ENCODE assay signal across 8 mouse cellular contexts in the genomic region with DNA sequence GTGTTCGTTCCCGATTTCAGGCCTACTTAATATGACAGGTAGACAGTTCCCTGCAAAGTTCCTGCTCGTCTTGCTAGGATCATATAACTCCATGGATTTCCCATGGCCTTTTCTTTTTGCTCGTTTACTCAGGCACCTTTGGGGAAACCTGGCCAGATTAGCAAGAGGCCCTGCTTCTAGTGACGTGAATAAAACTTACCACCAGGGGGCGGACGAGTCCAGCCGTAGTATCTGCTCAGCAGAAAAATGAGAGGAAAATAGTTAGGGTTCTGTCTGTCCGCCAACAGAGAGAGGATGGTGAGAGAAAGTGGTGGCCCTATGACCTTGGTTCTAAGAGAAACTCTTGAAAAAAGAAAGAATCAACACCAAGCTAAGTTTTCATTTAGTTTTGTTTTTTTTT. TPM values are rescaled to one million over a fixed set of nuclear protein-coding genes. Genes with fewer than 3 reads are reported as not detected.
DNase-seq lines count a peak whose midpoint lies in the region; ATAC-seq and TF ChIP-seq lines count a peak whose summit lies in the region.

No protein-coding gene starts in this region.

- H3K4me1 ChIP-seq in midbrain, embryonic 12.5 days, result no peaks in the 10 kb centered on the region
- no peaks in the 10 kb centered on the region for H3K4me1 ChIP-seq in midbrain, embryonic 15.5 days
- no peaks in the 10 kb centered on the region for H3K4me1 ChIP-seq in embryonic facial prominence, embryonic 10.5 days
- H3K4me1 ChIP-seq in hindbrain, postnatal 0 days (ENCODE audit: insufficient read depth, low read length), result no peaks in the 10 kb centered on the region
- H3K4me1 ChIP-seq in limb, embryonic 10.5 days, result no peaks in the 10 kb centered on the region

- 38% methylated on average over 9 of the region's 9 CpGs for WGBS in midbrain, embryonic 12.5 days
- 35% methylated on average over 9 of the region's 9 CpGs for WGBS in midbrain, embryonic 15.5 days
- WGBS in embryonic facial prominence, embryonic 10.5 days, result 33% methylated on average over 9 of the region's 9 CpGs
- 30% methylated on average over 9 of the region's 9 CpGs for WGBS in hindbrain, postnatal 0 days
- 34% methylated on average over 9 of the region's 9 CpGs for WGBS in limb, embryonic 10.5 days

- H3K4me3 ChIP-seq in midbrain, embryonic 12.5 days, result no peak overlapping the region
- H3K4me3 ChIP-seq in midbrain, embryonic 15.5 days, result no peak overlapping the region
- H3K4me3 ChIP-seq in embryonic facial prominence, embryonic 10.5 days, result no peak overlapping the region
- H3K4me3 ChIP-seq in hindbrain, postnatal 0 days (ENCODE audit: low read length), result no peak overlapping the region
- no peak overlapping the region for H3K4me3 ChIP-seq in limb, embryonic 10.5 days

- no peak overlapping the region for H3K27ac ChIP-seq in midbrain, embryonic 12.5 days (replicated peaks)
- H3K27ac ChIP-seq in midbrain, embryonic 15.5 days, result no peak overlapping the region
- no peak overlapping the region for H3K27ac ChIP-seq in embryonic facial prominence, embryonic 10.5 days (replicated peaks)
- H3K27ac ChIP-seq in hindbrain, postnatal 0 days, result no peak overlapping the region
- no peak overlapping the region for H3K27ac ChIP-seq in limb, embryonic 10.5 days

- TF ChIP-seq CTCF in hindbrain, postnatal 0 days (IDR thresholded peaks at IDR 0.05; ENCODE audit: low read depth), result peak; percentile 84

- H3K9ac ChIP-seq in midbrain, embryonic 12.5 days (replicated peaks), result no peak overlapping the region
- H3K9ac ChIP-seq in midbrain, embryonic 15.5 days, result no peak overlapping the region
- no peak overlapping the region for H3K9ac ChIP-seq in hindbrain, postnatal 0 days (replicated peaks; ENCODE audit: low read length)

- peak; percentile 83 for DNase-seq in adrenal gland, postnatal 14 days
- peak; percentile 74 for DNase-seq in embryonic facial prominence, embryonic 10.5 days (ENCODE audit: low spot score)
- DNase-seq in hindbrain, postnatal 0 days (ENCODE audit: low spot score), result peak; percentile 83
- peak; percentile 74 for DNase-seq in limb, embryonic 10.5 days (ENCODE audit: low spot score)
- DNase-seq in retina, embryonic 14.5 days (ENCODE audit: low spot score), result peak; percentile 90
- peak; percentile 27 for DNase-seq in urinary bladder, postnatal 10 days (ENCODE audit: low spot score)

- no peaks in the 10 kb centered on the region for H3K36me3 ChIP-seq in midbrain, embryonic 12.5 days
- H3K36me3 ChIP-seq in midbrain, embryonic 15.5 days (replicated peaks), result no peaks in the 10 kb centered on the region
- no peaks in the 10 kb centered on the region for H3K36me3 ChIP-seq in embryonic facial prominence, embryonic 10.5 days (replicated peaks)
- no peaks in the 10 kb centered on the region for H3K36me3 ChIP-seq in hindbrain, postnatal 0 days (ENCODE audit: insufficient read depth, low read length)
- no peaks in the 10 kb centered on the region for H3K36me3 ChIP-seq in limb, embryonic 10.5 days

- no peaks in the 10 kb centered on the region for H3K9me3 ChIP-seq in midbrain, embryonic 12.5 days
- H3K9me3 ChIP-seq in midbrain, embryonic 15.5 days, result no peaks in the 10 kb centered on the region
- no peaks in the 10 kb centered on the region; the same call in 1 of the 2 replicates for H3K9me3 ChIP-seq in embryonic facial prominence, embryonic 10.5 days
- H3K9me3 ChIP-seq in hindbrain, postnatal 0 days (ENCODE audit: low read length), result no peaks in the 10 kb centered on the region
- 0 out of 2 replicates have a peak, but pooled peaks cover 2% of the 10 kb centered on the region for H3K9me3 ChIP-seq in limb, embryonic 10.5 days (replicated peaks)

- no peaks in the 10 kb centered on the region for H3K27me3 ChIP-seq in midbrain, embryonic 12.5 days
- no peaks in the 10 kb centered on the region for H3K27me3 ChIP-seq in midbrain, embryonic 15.5 days (replicated peaks)
- no peaks in the 10 kb centered on the region for H3K27me3 ChIP-seq in embryonic facial prominence, embryonic 10.5 days (replicated peaks; ENCODE audit: low read depth, poor library complexity, severe bottlenecking)
- H3K27me3 ChIP-seq in hindbrain, postnatal 0 days (ENCODE audit: insufficient read depth, low read length), result no peaks in the 10 kb centered on the region
- no peaks in the 10 kb centered on the region for H3K27me3 ChIP-seq in limb, embryonic 10.5 days (ENCODE audit: low read depth, poor library complexity, severe bottlenecking)

- ATAC-seq in midbrain, embryonic 12.5 days (ENCODE audit: low FRiP score, low read depth), result 0 out of 2 replicates have a peak, but pooled peaks have one; percentile 27
- ATAC-seq in midbrain, embryonic 15.5 days (replicated peaks), result no peak
- 0 out of 2 replicates have a peak, but pooled peaks have one; percentile 38 for ATAC-seq in hindbrain, postnatal 0 days

- no peak overlapping the region for H3K4me2 ChIP-seq in midbrain, embryonic 12.5 days (replicated peaks)
- no peak overlapping the region for H3K4me2 ChIP-seq in midbrain, embryonic 15.5 days
- H3K4me2 ChIP-seq in hindbrain, postnatal 0 days (ENCODE audit: low read depth, low read length), result no peak overlapping the region

RNA-seq across cellular contexts. Expression of a gene that starts 14.8 kb away (rescaled TPM):
- polyA plus RNA-seq in midbrain, embryonic 12.5 days (2016; fragmentation: Nextera tagmentation; extraction: Ambion mirVana), result 1.9 TPM in 2 replicates
- polyA plus RNA-seq in midbrain, embryonic 15.5 days (2015; fragmentation: Nextera tagmentation; extraction: Ambion mirVana), result 2.1 and 3.4 TPM in 2 replicates
- 1.2 and 1.9 TPM in 2 replicates for total RNA-seq in adrenal gland, postnatal 14 days (2021)
- 0.39 and 0.50 TPM in 2 replicates for polyA plus RNA-seq in embryonic facial prominence, embryonic 10.5 days (2016; fragmentation: Nextera tagmentation; extraction: Ambion mirVana)
- 1.6 and 3.2 TPM in 2 replicates for total RNA-seq in hindbrain, postnatal 0 days (2014; rRNA removed)
- 2.7 and 3.5 TPM in 2 replicates for polyA plus RNA-seq in hindbrain, postnatal 0 days (2015; fragmentation: Nextera tagmentation; extraction: Ambion mirVana)
- 0.21 and 0.99 TPM in 2 replicates for polyA plus RNA-seq in limb, embryonic 10.5 days (2016; fragmentation: Nextera tagmentation; extraction: Ambion mirVana)

RNA-seq across cellular contexts. Expression of a gene that starts 39.5 kb away (rescaled TPM):
- 6.4 and 10.8 TPM in 2 replicates for polyA plus RNA-seq in midbrain, embryonic 12.5 days (2016; fragmentation: Nextera tagmentation; extraction: Ambion mirVana)
- 50.2 and 63.7 TPM in 2 replicates for polyA plus RNA-seq in midbrain, embryonic 15.5 days (2015; fragmentation: Nextera tagmentation; extraction: Ambion mirVana)
- 3.2 and 17.9 TPM in 2 replicates for total RNA-seq in adrenal gland, postnatal 14 days (2021)
- polyA plus RNA-seq in embryonic facial prominence, embryonic 10.5 days (2016; fragmentation: Nextera tagmentation; extraction: Ambion mirVana), result 1.3 and 1.8 TPM in 2 replicates
- 42.1 and 58.2 TPM in 2 replicates for total RNA-seq in hindbrain, postnatal 0 days (2014; rRNA removed)
- polyA plus RNA-seq in hindbrain, postnatal 0 days (2015; fragmentation: Nextera tagmentation; extraction: Ambion mirVana), result 55.4 and 60.7 TPM in 2 replicates
- 1.1 and 1.7 TPM in 2 replicates for polyA plus RNA-seq in limb, embryonic 10.5 days (2016; fragmentation: Nextera tagmentation; extraction: Ambion mirVana)

RNA-seq across cellular contexts. Expression of a gene that starts 50.1 kb away (rescaled TPM):
- polyA plus RNA-seq in midbrain, embryonic 12.5 days (2016; fragmentation: Nextera tagmentation; extraction: Ambion mirVana), result 0.22 TPM in 1 of 2 replicates, not detected in the other
- polyA plus RNA-seq in midbrain, embryonic 15.5 days (2015; fragmentation: Nextera tagmentation; extraction: Ambion mirVana), result 0.70 and 1.1 TPM in 2 replicates
- 15.9 and 17.5 TPM in 2 replicates for total RNA-seq in adrenal gland, postnatal 14 days (2021)
- 0.41 and 0.60 TPM in 2 replicates for polyA plus RNA-seq in embryonic facial prominence, embryonic 10.5 days (2016; fragmentation: Nextera tagmentation; extraction: Ambion mirVana)
- 1.3 and 3.6 TPM in 2 replicates for total RNA-seq in hindbrain, postnatal 0 days (2014; rRNA removed)
- 2.0 and 2.6 TPM in 2 replicates for polyA plus RNA-seq in hindbrain, postnatal 0 days (2015; fragmentation: Nextera tagmentation; extraction: Ambion mirVana)
- 0.33 and 0.40 TPM in 2 replicates for polyA plus RNA-seq in limb, embryonic 10.5 days (2016; fragmentation: Nextera tagmentation; extraction: Ambion mirVana)

Comparison
In these comparisons a context has a peak if more than half of its experiments do, and no peak if none do; other contexts are left out.
1. DNase-seq: peak in every context shown above with its lines; median percentile 90 in retina, embryonic 14.5 days; 83 in adrenal gland, postnatal 14 days; 83 in hindbrain, postnatal 0 days; 74 in embryonic facial prominence, embryonic 10.5 days; 74 in limb, embryonic 10.5 days; 27 in urinary bladder, postnatal 10 days.